Mouse (Mus musculus) fibroblast of lung, adult 2 months (primary cell): Measurements from ENCODE around the gene Ttn.
"Not testable (repeated sequence)": the region's sequence is repeated elsewhere in the genome, so short reads cannot be mapped to it uniquely, and the experiment has no call there.

ENCODE experiments used
- DNase-seq: peaks from one replicate; pipeline ENCODE4 v3.0.0-alpha.2; 2011; ENCODE audit warnings: low read depth

The Ttn gene

DNA sequence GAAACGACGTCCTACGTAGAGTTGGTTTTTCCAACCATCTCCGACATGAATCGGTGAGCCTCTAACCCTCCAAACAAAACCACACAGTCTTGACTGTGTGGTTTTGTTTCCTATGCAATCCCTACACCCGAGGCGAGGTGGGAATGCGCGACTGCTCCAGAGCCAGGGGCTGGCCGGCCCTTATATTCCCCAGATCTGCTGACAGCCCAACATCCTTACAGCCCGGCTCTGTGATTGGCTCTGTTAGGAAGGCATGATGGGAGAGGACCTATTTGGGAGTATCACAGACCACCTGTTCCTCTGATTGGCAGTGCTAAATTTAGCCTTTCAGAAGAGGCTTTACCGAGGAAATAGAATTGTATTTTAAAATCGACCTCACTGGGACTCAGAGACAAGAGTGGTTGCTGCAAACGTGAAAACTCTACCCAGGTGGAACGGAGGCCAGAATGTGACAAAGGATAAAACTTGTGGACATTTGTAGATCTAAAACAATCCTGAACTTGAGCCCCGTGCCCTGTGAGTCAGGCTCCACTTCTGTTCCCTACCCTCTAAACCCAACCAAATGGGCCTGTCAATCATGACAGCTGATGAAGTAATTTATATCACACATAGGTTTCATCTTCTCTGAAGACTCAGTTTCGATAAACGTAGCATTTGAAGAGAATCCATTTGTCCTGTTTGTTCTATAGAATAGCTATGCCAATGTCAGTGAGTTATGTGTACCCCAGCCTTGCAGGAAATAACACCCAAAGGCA is at the start of gene Ttn:
Ttn (minus strand) TSS at position 157 of the 755 bp plus-strand sequence.
- DNase-seq, result no peak

- no peak for DNase-seq
These were observed 38.3 kb upstream of the Ttn start for GRCm38 (mm10) chr2:77020649-77021048.

DNA sequence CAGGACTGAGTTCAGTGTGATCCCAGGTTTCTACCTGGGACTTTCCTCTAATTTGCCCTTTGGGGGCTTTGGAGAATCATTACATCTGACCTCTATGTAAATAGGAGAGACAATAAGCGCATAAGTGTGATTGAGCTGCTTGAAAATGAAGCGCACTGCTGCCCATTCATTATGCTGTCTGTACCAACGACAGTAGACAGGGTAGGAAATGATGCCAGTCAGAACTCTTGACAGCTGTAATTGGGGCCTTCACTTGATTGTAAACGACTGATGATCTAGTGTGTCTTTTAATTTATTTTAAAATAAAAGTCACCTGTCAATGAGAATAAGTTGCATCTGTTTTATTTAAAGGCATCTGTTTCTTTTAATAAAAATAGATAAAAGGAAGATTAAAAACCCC is 35.4 kb upstream of the Ttn start:
- DNase-seq, result no peak

GRCm38 (mm10) chr2:77013449-77013848 is 31.1 kb upstream of the Ttn start:
- not testable (repeated sequence) for DNase-seq

DNA sequence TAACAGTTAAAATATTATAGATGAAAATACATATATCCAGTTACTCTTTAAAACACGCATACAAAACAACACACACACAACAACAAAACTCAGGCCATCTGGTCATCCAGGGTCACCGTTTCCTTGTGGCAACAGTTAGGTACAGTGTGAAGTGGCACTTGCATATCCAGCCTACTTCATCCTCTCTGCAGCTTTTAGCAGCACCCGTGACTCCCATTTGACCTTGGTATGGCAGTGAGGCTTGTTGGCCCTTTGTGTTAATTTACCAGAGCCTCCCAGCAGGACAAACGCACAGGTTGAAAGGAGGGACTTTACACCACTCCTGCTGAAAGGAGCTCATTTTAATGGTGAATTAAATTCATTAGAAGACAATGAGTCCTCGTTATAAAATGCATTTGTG is 29.6 kb upstream of the Ttn start:
- no peak for DNase-seq

GRCm38 (mm10) chr2:77007015-77007414 is 24.7 kb upstream of the Ttn start:
- no peak for DNase-seq

DNA sequence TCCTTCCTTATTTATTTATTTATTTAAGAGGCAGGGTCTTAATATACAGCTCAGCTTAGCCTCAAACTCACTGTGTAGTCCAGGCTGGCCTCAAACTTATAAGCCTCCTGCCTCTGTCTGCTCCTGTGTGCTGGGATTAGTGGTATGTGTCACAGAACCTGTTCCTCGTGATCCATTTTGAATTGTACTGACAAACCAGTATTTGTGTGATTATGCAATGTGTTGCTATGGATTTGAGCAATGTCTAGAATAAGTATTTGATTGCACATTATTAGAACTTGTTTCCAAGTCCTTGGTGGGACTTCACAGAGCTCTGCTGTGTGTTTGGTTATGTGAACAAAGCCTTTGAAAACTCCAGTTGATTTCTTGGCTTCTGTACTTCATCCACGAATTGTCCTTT is 20.8 kb upstream of the Ttn start:
- no peak for DNase-seq

GRCm38 (mm10) chr2:76998351-76998750 is 16.0 kb upstream of the Ttn start:
- no peak for DNase-seq

DNA sequence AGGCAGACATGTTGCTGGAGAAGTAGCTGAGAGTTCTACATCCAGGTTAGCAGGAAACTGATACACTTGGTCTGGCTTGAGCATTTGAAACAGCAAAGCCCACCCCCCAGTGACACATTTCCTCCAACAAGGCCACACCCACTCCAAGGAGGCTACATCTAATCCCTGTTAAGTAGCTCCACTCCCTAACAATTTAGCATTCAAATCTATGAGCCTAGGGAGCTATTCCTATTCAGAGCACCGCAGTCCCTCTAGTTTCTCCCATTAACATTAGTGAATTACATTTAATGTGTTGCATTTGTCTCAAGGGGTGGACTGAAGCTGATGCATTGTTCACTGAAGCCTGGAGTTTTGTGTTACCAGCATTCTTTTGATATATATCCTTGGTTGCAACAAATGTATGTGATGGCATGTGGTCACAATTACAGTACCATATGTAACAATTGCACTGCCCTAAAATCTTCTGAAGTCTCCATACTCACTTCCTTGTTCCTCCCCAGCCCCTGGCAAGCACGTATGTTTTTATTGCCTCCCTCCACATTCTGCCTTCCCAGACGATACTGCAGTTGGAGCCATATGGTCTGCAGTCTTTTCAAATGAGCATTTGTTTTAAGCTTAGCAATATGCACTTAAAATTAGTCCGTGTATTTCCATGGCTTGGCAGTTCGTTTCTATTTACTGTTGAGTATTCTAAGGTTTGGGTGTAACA is 10.3 kb upstream of the Ttn start:
- no peak for DNase-seq

GRCm38 (mm10) chr2:76987317-76987716 is 5.0 kb upstream of the Ttn start:
- no peak for DNase-seq

DNA sequence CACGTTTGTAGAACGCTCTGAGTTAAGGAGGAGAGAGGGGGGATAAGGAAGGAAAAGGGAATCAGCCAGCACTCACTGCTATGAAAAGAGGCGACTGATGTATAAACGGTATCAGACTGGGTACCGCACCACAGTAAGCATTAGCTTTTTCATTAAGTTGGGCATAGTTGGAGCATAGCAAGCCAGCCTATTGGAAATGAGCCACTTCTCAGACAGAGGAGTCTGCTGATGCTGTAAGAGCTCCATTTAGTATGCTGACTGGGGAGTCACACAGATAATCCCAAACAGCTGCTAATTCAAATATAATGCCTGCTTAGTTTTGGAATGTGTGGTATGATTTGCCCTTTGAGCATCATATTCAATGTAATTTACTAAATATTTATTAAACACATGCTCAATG is 2.0 kb upstream of the Ttn start:
- no peak for DNase-seq

DNA sequence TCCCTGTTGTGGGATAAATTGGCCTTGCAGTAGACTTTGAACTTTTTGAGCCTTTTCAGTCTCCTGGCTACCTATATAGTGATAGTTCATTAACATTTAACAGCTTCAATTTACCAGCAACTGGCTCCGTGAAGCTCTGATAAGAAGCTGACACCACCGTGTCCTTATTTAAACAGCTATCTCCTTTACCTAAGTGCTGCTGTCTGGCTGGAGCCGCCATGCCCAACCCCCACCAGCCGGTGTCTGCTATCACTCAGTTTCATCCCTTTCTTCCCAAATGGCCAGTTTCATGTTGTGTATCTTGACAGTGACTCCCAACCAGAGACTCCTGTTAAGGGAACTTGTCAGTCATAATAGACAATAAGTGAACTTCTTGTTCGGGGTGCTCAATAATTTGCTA is 1.3 kb upstream of the Ttn start:
- DNase-seq, result no peak

- no peak for DNase-seq
These were observed 630 bp downstream of the Ttn start for GRCm38 (mm10) chr2:76981717-76982116.

DNA sequence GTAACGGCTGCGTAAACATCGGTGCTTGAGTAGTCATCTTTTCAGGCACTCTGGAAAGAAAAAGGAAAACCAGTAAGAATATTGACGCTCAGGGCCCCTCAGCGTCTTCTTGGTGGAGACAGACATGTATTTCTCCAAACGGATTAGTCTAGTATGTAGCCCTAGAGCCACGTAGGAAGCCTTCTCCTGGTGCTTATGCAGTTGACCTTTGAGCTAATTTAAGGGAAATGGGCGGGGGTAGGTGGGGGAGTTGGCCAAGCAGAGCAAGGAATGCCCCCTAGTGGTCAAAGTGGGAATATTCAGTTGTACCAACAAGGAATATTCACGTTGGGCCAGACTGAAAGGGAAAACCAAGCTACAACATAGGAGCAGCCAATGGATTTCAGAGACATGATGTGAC is 2.2 kb downstream of the Ttn start:
- no peak for DNase-seq

- DNase-seq, result no peak
These were observed 4.7 kb downstream of the Ttn start for GRCm38 (mm10) chr2:76977650-76978049.

DNA sequence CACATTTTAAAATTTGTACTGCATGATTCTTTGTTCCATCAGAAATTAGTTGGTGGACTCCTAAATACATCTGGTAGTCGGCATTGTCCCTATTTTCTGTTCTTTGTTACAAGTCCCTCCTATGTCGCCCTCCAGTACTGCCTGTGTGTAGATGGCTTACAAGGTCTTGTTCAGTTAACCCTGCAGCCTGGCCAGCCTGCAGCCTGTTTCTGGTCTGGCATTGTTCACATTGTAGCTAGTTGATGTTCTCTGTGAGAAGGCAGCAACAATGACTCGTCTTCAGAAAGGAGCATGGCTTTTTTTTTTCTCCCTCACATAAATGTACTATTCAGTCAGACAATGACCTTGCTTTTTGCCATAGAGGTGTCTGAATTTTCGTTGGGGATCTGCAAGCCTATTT is 10.3 kb downstream of the Ttn start:
- DNase-seq, result no peak

DNA sequence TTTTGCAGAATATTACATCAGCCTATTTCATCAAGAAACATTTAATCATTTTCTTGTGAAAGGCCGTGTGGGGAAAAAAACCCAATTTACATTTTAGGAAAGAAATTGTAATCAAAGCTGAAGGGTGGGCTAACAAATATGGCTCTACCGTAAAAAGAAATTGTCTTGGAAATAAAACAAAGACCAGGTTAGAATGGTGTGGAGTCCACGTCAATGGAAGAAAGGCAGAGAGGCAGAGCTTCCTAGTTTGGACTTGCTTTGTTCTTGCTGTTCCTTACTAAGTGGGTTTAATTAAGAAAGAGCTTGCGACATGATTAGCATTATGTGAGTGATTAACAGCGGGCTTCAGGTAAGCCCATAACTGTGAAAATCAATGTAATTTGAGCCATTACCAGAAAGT is 11.3 kb downstream of the Ttn start:
- no peak for DNase-seq

- DNase-seq, result no peak
These were observed 11.7 kb downstream of the Ttn start for GRCm38 (mm10) chr2:76970669-76971068.

- DNase-seq, result no peak
These were observed 12.1 kb downstream of the Ttn start for GRCm38 (mm10) chr2:76970204-76970603.

GRCm38 (mm10) chr2:76969637-76970036 is 12.7 kb downstream of the Ttn start:
- no peak for DNase-seq

- DNase-seq, result peak; percentile 24
These were observed 13.4 kb downstream of the Ttn start for GRCm38 (mm10) chr2:76968919-76969318.

- DNase-seq, result no peak
These were observed 15.8 kb downstream of the Ttn start for GRCm38 (mm10) chr2:76966582-76966981.

DNA sequence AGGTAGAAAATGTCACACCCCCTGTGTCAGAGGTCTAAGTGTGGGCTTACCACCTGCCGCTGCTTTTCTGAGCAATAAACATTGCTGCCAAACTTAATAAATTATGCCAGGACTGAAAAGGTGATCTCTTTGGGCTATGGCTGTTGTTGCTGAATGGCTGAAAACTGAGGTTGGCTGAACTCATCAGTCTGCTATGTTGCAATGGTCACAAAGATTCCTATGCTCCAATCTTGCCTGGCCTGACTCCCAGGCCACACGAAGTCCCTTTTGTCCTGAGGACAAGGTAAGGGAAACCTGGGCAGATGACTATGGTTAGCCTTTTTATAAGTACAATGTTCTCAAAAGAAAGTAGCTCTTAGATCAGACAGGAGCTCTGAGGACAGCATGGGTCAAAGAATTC is 16.3 kb downstream of the Ttn start:
- no peak for DNase-seq

DNA sequence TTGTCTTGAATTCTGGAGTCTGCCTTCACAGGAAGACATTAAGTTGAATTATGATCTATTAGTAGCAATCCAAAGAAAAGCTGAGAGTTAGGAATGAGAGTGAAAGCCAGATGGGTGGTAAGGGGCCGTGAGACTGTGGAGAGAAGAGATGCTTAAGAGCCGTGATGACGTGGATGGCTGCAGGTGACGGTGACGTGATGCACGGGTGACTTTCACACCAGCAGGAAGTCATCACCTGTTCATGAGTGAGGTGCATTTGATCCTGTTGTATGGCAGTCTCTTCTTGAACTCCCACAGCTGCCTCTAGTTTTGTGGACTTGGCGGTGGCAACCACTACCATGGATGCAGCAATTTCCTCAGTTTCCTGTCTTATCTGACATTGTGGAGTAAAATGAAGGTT is 16.8 kb downstream of the Ttn start:
- DNase-seq, result no peak
